Mouse (Mus musculus): Measurements from ENCODE around the gene Utp6. TPM values are rescaled to one million over a fixed set of nuclear protein-coding genes. Genes with fewer than 3 reads are reported as not detected.

Utp6 gene
- polyA plus RNA-seq, 1 experiment from 2014 or later, result 30.0 TPM

- Histone ChIP-seq H3K27me3 (no peaks in the 10 kb centered on the region), H3K9ac (no peak overlapping the region), H3K4me2 (no peak overlapping the region), H3K4me3 (replicated peaks) (no peak overlapping the region), H3K4me1 (replicated peaks) (no peaks in the 10 kb centered on the region), H3K9me3 (replicated peaks) (no peaks in the 10 kb centered on the region), H3K36me3 (no peaks in the 10 kb centered on the region), H3K27ac (no peak overlapping the region)
- 68% methylated on average over 6 of the region's 6 CpGs for WGBS (ENCODE audit: insufficient replicate concordance)
- ATAC-seq (ENCODE audit: low read depth) (no peak), DNase-seq (no peak)
Measured at GRCm38 (mm10) chr11:79902881-79903481, 59.2 kb downstream of the Utp6 start.

- H3K36me3 ChIP-seq, result no peaks in the 10 kb centered on the region
- no peak overlapping the region for H3K4me2 ChIP-seq
- ATAC-seq (ENCODE audit: low read depth), result no peak
- H3K4me3 ChIP-seq (replicated peaks), result no peak overlapping the region
- H3K9ac ChIP-seq, result no peak overlapping the region
- DNase-seq, result no peak
- 55% methylated on average over 6 of the region's 6 CpGs for WGBS (ENCODE audit: insufficient replicate concordance)
- H3K9me3 ChIP-seq (replicated peaks), result no peaks in the 10 kb centered on the region
- H3K4me1 ChIP-seq (replicated peaks), result no peaks in the 10 kb centered on the region
- no peak overlapping the region for H3K27ac ChIP-seq
- H3K27me3 ChIP-seq, result no peaks in the 10 kb centered on the region
Measured at GRCm38 (mm10) chr11:79901146-79901545, 61.0 kb downstream of the Utp6 start.

GRCm38 (mm10) chr11:79892259-79892658 is 69.9 kb downstream of the Utp6 start:
- H3K9ac ChIP-seq, result no peak overlapping the region
- H3K27ac ChIP-seq, result no peak overlapping the region
- WGBS (ENCODE audit: insufficient replicate concordance), result 71% methylated on average over 6 of the region's 6 CpGs
- H3K4me2 ChIP-seq, result no peak overlapping the region
- ATAC-seq (ENCODE audit: low read depth), result no peak
- no peaks in the 10 kb centered on the region for H3K9me3 ChIP-seq (replicated peaks)
- no peak for DNase-seq
- no peaks in the 10 kb centered on the region for H3K27me3 ChIP-seq
- no peaks in the 10 kb centered on the region for H3K36me3 ChIP-seq
- no peak overlapping the region for H3K4me3 ChIP-seq (replicated peaks)
- H3K4me1 ChIP-seq (replicated peaks), result no peaks in the 10 kb centered on the region

- Histone ChIP-seq H3K9ac (no peak overlapping the region), H3K4me3 (replicated peaks) (no peak overlapping the region), H3K4me1 (replicated peaks) (peaks cover 10% of the 10 kb centered on the region; the same call in 1 of the 2 replicates), H3K4me2 (no peak overlapping the region), H3K9me3 (replicated peaks) (no peaks in the 10 kb centered on the region), H3K27me3 (no peaks in the 10 kb centered on the region), H3K36me3 (no peaks in the 10 kb centered on the region), H3K27ac (no peak overlapping the region)
- DNase-seq (no peak), ATAC-seq (ENCODE audit: low read depth) (no peak)
- WGBS (ENCODE audit: insufficient replicate concordance), result 65% methylated on average over 2 of the region's 2 CpGs
Measured at GRCm38 (mm10) chr11:79890822-79891221, 71.4 kb downstream of the Utp6 start.

GRCm38 (mm10) chr11:79886961-79887360 is 75.2 kb downstream of the Utp6 start:
- Histone ChIP-seq H3K27ac (no peak overlapping the region), H3K4me3 (replicated peaks) (no peak overlapping the region), H3K36me3 (no peaks in the 10 kb centered on the region), H3K9ac (no peak overlapping the region), H3K4me1 (replicated peaks) (peaks cover 12% of the 10 kb centered on the region; the same call in 1 of the 2 replicates), H3K9me3 (replicated peaks) (no peaks in the 10 kb centered on the region), H3K4me2 (no peak overlapping the region), H3K27me3 (no peaks in the 10 kb centered on the region)
- DNase-seq, result no peak
- no peak for ATAC-seq (ENCODE audit: low read depth)
- WGBS (ENCODE audit: insufficient replicate concordance), result 67% methylated on average over 1 of the region's 1 CpGs

GRCm38 (mm10) chr11:79886395-79886794 is 75.8 kb downstream of the Utp6 start:
- no peak overlapping the region for H3K9ac ChIP-seq
- H3K36me3 ChIP-seq, result no peaks in the 10 kb centered on the region
- ATAC-seq (ENCODE audit: low read depth) (no peak), DNase-seq (no peak)
- no peak overlapping the region for H3K4me2 ChIP-seq
- no peak overlapping the region for H3K4me3 ChIP-seq (replicated peaks)
- 54% methylated on average over 1 of the region's 1 CpGs for WGBS (ENCODE audit: insufficient replicate concordance)
- peaks cover 12% of the 10 kb centered on the region; the same call in 1 of the 2 replicates for H3K4me1 ChIP-seq (replicated peaks)
- no peaks in the 10 kb centered on the region for H3K9me3 ChIP-seq (replicated peaks)
- no peak overlapping the region for H3K27ac ChIP-seq
- no peaks in the 10 kb centered on the region for H3K27me3 ChIP-seq

GRCm38 (mm10) chr11:79885713-79886393 is 76.3 kb downstream of the Utp6 start:
- Histone ChIP-seq H3K9me3 (replicated peaks) (no peaks in the 10 kb centered on the region), H3K4me2 (no peak overlapping the region), H3K36me3 (no peaks in the 10 kb centered on the region), H3K9ac (no peak overlapping the region), H3K4me1 (replicated peaks) (peaks cover 12% of the 10 kb centered on the region; the same call in 1 of the 2 replicates), H3K4me3 (replicated peaks) (no peak overlapping the region), H3K27ac (no peak overlapping the region), H3K27me3 (no peaks in the 10 kb centered on the region)
- 62% methylated on average over 13 of the region's 13 CpGs for WGBS (ENCODE audit: insufficient replicate concordance)
- no peak; the same call in 1 of the 2 replicates for ATAC-seq (ENCODE audit: low read depth)
- DNase-seq, result no peak

- no peak overlapping the region for H3K4me2 ChIP-seq
- no peak overlapping the region for H3K9ac ChIP-seq
- H3K36me3 ChIP-seq, result no peaks in the 10 kb centered on the region
- peaks cover 12% of the 10 kb centered on the region; the same call in 1 of the 2 replicates for H3K4me1 ChIP-seq (replicated peaks)
- no peak overlapping the region for H3K27ac ChIP-seq
- no peaks in the 10 kb centered on the region for H3K27me3 ChIP-seq
- no peak overlapping the region for H3K4me3 ChIP-seq (replicated peaks)
- DNase-seq (no peak), ATAC-seq (ENCODE audit: low read depth) (no peak)
- no peaks in the 10 kb centered on the region for H3K9me3 ChIP-seq (replicated peaks)
- WGBS (ENCODE audit: insufficient replicate concordance), result 65% methylated on average over 6 of the region's 6 CpGs
Measured at GRCm38 (mm10) chr11:79884784-79885183, 77.4 kb downstream of the Utp6 start.

Other genes with a start within 250 kb of the Utp6 start
- 16.4 and 20.4 TPM in 2 replicates for gene Suz12, start 30.7 kb upstream of the Utp6 start, polyA plus RNA-seq (2015; fragmentation: Nextera tagmentation; extraction: Ambion mirVana)
- 91.4 and 103 TPM in 2 replicates for gene Crlf3, start 118.6 kb upstream of the Utp6 start, polyA plus RNA-seq (2015; fragmentation: Nextera tagmentation; extraction: Ambion mirVana)
- 10.7 and 12.9 TPM in 2 replicates for gene Atad5, start 127.0 kb upstream of the Utp6 start, polyA plus RNA-seq (2015; fragmentation: Nextera tagmentation; extraction: Ambion mirVana)
- gene Tefm, start 179.8 kb upstream of the Utp6 start, polyA plus RNA-seq (2015; fragmentation: Nextera tagmentation; extraction: Ambion mirVana), result 17.7 and 20.5 TPM in 2 replicates
- gene Adap2, start 191.7 kb upstream of the Utp6 start, polyA plus RNA-seq (2015; fragmentation: Nextera tagmentation; extraction: Ambion mirVana), result 3.7 and 4.0 TPM in 2 replicates
- 4.3 and 5.3 TPM in 2 replicates for gene Rnf135, start 221.5 kb upstream of the Utp6 start, polyA plus RNA-seq (2015; fragmentation: Nextera tagmentation; extraction: Ambion mirVana)
- gene Rhot1, start 246.6 kb upstream of the Utp6 start, polyA plus RNA-seq (2015; fragmentation: Nextera tagmentation; extraction: Ambion mirVana), result 23.9 and 29.9 TPM in 2 replicates

All from liver, embryonic 13.5 days (tissue).